Mouse (Mus musculus): Measurements from ENCODE around the gene Akna.

Gene Akna

GRCm38 (mm10) chr4:63383474-63383873 is 19.7 kb downstream of the Akna start:
- no peak for DNase-seq (ENCODE audit: low spot score)

- DNase-seq (ENCODE audit: low spot score): peak; percentile 68
Measured at GRCm38 (mm10) chr4:63382676-63383369, 20.3 kb downstream of the Akna start.

GRCm38 (mm10) chr4:63377483-63377882 is 25.7 kb downstream of the Akna start:
- DNase-seq (ENCODE audit: low spot score): no peak

DNA sequence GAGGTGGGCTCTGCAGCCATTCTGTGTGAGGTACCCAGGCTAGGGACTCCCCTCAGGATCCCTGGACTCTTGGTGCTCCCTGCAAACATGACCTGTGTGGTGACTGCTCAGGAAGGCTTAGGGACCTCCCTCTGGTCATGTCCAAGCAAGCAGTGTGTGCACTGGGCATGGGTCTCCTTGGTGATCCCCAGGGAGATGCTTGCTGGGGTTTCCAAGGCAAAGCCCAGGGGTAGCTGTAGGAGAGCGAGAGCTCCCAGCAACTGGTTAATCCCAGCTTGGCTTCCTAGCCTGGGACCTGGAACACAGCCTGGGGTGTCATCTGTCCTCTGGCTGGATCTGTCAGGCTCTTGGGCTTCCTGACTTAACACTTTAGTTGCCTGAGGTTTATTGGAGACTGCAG is 27.8 kb downstream of the Akna start:
- no peak for DNase-seq (ENCODE audit: low spot score)

DNA sequence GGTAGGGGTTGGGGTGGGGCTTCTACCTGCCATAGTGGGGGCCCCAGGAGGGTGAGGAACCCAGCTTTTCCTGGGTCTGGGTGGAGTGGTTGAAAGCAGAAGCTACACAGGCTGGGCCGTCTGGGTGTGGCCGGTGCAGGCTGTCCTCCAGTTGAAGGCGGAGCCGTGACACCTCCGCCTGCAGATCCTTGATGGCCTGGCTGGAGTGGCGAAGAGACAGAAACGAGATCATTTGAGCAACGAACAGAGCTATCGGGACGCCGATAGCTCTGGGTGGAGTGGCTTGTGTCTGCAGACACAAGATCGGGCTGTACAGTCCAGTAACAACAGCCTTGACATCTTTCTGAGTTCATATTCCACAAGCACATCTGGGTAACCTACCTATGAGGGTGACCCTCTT is 28.8 kb downstream of the Akna start:
- peak; percentile 86 for DNase-seq (ENCODE audit: low spot score)

- DNase-seq (ENCODE audit: low spot score): peak; percentile 43
Measured at GRCm38 (mm10) chr4:63373404-63373803, 29.8 kb downstream of the Akna start.

DNA sequence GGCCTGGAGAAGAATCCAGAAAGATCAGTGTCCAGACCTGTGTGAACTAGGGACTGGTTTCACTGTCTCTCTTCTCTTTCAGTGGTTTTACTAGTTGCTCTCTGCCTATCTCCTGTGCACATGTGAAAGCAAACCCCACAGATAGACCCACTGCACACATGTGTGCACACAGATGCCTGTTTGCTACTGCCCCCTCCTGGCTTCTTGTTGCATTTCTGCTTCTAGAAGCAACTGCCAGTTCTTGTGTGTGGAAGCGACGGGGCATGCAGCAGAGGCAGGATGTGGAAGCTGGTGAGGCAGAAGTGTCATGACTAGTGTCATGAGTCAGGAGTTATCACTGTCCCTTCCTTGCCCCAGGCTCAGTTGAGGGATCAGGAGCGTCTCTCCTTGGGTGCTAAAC is 31.3 kb downstream of the Akna start:
- DNase-seq (ENCODE audit: low spot score): peak; percentile 69

- no peak for DNase-seq (ENCODE audit: low spot score)
Measured at GRCm38 (mm10) chr4:63370897-63371296, 32.3 kb downstream of the Akna start.

- DNase-seq (ENCODE audit: low spot score): peak; percentile 66
Measured at GRCm38 (mm10) chr4:63368577-63368976, 34.6 kb downstream of the Akna start.

DNA sequence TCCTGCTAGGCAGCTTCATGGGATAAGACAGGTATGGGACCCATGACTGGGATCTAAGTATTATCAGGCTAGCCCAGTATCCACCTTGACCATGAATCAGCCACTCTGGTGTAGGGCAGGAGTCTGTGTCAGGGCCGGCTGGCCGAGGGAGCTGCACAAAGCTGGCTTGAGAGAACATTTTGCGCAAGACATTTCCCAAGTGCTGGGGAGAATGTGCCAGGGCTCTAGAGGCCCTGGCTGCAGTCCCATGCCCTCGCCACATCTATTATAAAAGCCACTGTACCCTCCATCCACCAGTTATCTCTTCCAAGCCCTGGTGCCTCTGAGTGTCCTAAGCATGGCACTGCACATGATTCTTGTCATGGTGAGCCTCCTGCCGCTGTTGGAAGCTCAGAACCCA is 41.0 kb downstream of the Akna start, which contains the start of gene Orm2:
Gene Orm2 (plus strand): TSS at position 300 of the 400 bp plus-strand sequence.
- DNase-seq (ENCODE audit: low spot score): no peak

GRCm38 (mm10) chr4:63359861-63360260 is 43.3 kb downstream of the Akna start:
- DNase-seq (ENCODE audit: low spot score): no peak

- DNase-seq (ENCODE audit: low spot score): no peak
Measured at GRCm38 (mm10) chr4:63356981-63357570, 46.1 kb downstream of the Akna start.

GRCm38 (mm10) chr4:63355877-63356665 is 47.1 kb downstream of the Akna start, which contains the start of gene Orm3:
TSS of gene Orm3 (plus strand) at chr4:63356162.
- no peak for DNase-seq (ENCODE audit: low spot score)

DNA sequence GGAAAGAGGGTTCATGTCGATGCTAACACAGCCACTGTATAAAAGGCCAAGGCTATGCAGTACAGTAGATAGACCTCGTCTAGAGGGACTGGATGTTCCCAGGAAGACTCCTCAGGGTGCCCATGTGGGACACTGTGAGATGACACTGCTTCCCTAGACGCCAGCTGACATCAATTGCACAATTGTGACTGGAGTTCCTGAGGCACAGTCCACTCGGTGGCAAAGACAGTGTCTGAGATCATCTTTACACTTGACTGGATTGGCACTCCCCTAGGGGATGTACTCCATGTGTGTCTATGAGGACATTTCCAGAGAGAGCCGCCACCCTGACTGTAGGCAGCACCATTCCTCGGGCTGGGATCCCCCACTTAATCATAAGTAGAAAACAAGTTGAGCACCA is 54.6 kb downstream of the Akna start:
- no peak for DNase-seq (ENCODE audit: low spot score)

DNA sequence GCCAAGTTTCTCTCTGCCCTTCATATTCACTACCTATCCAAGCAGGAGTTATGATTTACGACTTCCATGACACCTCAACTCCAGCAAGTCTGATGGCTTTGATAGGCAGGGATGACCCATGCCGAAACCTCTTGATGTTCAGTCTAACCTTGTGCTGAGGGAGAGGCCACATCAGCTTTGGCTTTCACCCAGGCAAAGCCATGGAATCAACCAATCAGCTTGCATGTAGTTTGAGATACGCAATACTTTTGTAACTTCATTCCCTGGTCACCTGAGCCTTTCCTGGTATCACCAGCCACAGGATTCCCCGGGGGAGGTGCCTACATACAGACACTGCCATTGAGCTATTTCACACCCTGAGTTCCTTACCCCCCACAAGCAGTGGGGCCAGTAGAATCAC is 56.5 kb downstream of the Akna start:
- DNase-seq (ENCODE audit: low spot score): no peak

- DNase-seq (ENCODE audit: low spot score): no peak
Measured at GRCm38 (mm10) chr4:63345261-63345660, 57.9 kb downstream of the Akna start.

DNA sequence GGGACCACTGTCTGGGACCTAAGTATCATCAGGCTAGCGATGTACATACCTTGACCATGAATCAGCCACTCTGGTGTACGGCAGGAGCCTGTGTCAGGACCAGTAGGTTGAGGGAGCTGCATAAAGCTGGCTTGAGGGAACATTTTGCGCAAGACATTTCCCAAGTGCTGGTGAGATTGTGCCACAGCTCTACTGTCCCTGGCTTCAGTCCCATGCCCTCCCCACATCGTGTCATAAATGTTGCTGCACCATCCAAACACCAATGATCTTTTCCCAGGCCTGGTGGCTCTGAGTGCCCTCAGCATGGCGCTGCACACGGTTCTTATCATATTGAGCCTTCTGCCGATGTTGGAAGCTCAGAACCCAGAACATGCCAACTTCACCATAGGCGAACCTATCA is 58.9 kb downstream of the Akna start, which contains the start of gene Orm1:
Gene Orm1 (plus strand): TSS at position 266 of the 400 bp plus-strand sequence.
- DNase-seq (ENCODE audit: low spot score): no peak

GRCm38 (mm10) chr4:63343608-63344007 is 59.5 kb downstream of the Akna start:
- no peak for DNase-seq (ENCODE audit: low spot score)

DNA sequence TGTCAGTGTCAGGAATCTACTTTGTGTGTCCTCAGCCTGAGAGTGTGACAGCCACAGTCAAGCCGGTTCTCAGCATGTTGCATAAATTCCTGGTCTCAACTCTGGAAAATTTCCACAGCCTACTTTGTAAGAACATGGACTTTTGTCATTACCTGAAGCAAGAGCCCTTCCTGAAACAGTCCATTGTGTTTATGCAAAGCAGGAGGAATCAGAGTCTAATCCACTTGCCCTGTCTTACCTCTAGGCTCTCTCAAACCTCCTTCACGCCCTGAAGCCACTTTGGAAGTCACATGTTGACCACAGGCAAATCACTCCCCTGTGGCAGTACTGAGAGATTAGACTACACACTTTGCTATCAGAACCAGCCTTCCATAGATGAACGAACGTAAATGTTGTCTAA is 60.7 kb downstream of the Akna start:
- no peak for DNase-seq (ENCODE audit: low spot score)

DNA sequence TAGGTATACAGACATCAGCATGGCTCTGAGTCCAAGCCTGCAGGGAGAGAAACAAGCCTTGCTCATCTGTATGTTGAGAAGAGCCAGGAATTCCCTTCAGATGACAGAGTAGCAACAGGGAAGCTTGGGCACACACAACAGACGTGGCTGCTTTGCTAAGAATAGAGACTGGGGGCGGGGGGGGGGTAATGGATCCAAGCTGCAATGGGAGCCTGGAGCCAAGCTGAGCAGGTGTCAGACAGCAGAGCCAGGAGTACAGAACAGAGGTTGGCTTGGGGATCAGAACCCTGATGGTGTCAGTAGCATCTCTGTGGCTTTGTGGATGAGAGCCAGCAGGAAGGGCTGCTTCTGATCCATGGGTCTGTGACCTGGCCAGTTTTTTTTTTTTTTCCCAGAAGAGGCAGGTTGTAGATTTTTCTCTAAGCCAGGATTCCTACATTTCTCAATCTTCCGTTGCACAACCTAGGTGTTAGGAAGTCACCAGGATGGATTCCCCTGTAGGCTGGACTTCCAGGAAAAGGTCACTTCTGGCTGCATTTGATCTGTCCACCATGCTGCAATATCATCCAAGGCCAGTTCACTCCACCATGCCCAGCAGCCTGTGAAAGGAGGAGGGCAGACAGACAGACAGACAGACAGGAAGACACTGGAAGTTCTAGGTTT is 64.6 kb downstream of the Akna start:
- no peak for DNase-seq (ENCODE audit: low spot score)

DNA sequence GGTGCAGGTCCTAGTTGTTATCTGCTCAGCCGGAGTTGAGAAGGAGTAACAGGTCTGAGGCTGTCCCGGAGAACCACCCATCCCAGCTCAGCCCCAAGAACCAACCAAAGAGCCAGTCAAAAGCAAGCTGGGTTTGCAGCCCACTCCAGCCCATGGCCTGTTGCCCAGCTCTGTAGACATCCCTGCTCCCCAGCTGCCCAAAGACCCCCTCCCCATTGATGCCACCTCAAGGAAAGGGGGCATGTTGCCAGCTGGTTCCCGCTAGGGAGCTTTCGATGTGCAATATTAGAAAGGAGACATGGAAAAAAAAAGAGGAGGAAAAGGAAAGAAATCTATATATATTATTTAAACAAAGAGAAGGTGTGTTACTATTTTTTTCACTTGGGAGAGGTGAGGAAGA is 69.8 kb downstream of the Akna start:
- DNase-seq (ENCODE audit: low spot score): no peak

DNA sequence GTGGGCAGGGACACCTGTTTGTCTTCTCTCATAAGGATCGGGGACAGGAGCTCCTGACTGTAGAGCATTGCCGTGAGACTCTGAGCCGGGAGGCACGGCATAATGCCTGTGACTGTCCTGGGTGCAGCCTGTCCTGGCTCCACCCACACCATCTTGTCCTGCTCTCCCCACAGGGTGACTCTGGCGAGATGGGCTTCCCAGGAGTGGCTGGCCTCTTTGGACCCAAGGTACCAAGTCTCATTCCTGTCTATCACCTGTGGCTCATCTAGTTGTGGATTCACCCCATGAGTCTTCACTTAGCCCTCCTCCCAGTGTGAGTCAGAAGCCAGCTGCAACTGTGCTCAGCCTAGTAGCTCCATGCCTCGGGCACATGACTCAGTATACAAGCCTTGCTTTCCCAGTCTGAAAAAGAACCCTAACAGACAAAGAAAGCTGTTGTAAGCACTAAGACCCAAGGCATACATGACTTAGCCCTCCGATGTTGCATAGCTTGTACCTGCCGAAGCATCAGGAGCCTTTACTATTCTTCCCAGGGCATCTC is 79.8 kb downstream of the Akna start:
- no peak for DNase-seq (ENCODE audit: low spot score)
